In genomic region chr1:137996041-137996440, GRCm38 (mm10) we compare ENCODE assay signal across 24 mouse cellular contexts.
"Had no signal": no experiment of that assay in that cellular context is flagged by ENCODE, and none has a peak within 500 bp of the region (broad histone marks: within the 10 kb centered on the region; RNA-seq: fewer than 3 reads in every experiment).

No protein-coding gene starts in this region.

- ATAC-seq: inflammation-experienced regulatory T-cells, adult 6 months; liver, embryonic 12.5 days had no signal

- H3K27ac ChIP-seq: heart, adult 2 months; heart, embryonic 13.5 days; heart, embryonic 15.5 days; hindbrain, embryonic 13.5 days; hindbrain, embryonic 15.5 days; limb, embryonic 13.5 days; limb, embryonic 15.5 days; liver, embryonic 12.5 days; liver, embryonic 14.5 days had no signal

- H3K9me3 ChIP-seq: heart, embryonic 13.5 days; heart, embryonic 15.5 days; hindbrain, embryonic 13.5 days; hindbrain, embryonic 15.5 days; limb, embryonic 13.5 days; limb, embryonic 15.5 days; liver, embryonic 12.5 days had no signal

- H3K27me3 ChIP-seq: heart, embryonic 13.5 days; heart, embryonic 15.5 days; hindbrain, embryonic 13.5 days; hindbrain, embryonic 15.5 days; limb, embryonic 13.5 days; limb, embryonic 15.5 days; liver, embryonic 12.5 days had no signal

- H3K4me2 ChIP-seq: heart, embryonic 11.5 days; heart, embryonic 13.5 days; heart, embryonic 15.5 days; hindbrain, embryonic 13.5 days; hindbrain, embryonic 15.5 days; limb, embryonic 13.5 days; limb, embryonic 15.5 days; liver, embryonic 12.5 days had no signal

- H3K4me3 ChIP-seq: heart, adult 2 months; heart, embryonic 13.5 days; heart, embryonic 15.5 days; hindbrain, embryonic 13.5 days; hindbrain, embryonic 15.5 days; limb, embryonic 13.5 days; limb, embryonic 15.5 days; liver, embryonic 12.5 days had no signal

- H3K36me3 ChIP-seq: heart, embryonic 13.5 days; heart, embryonic 15.5 days; hindbrain, embryonic 13.5 days; hindbrain, embryonic 15.5 days; limb, embryonic 15.5 days; liver, embryonic 12.5 days had no signal

- H3K9ac ChIP-seq: heart, embryonic 13.5 days; heart, embryonic 15.5 days; hindbrain, embryonic 13.5 days; hindbrain, embryonic 15.5 days; limb, embryonic 13.5 days; limb, embryonic 15.5 days; liver, embryonic 12.5 days; liver, embryonic 14.5 days had no signal

- DNase-seq: gastrocnemius, postnatal 14 days; gastrocnemius, postnatal 36 days; heart, adult 11 months; heart, adult 2 months; heart, postnatal 14 days; heart, postnatal 36 days; kidney, adult 18-20 months; kidney, adult 8-10 months; kidney, postnatal 10 days; kidney, postnatal 25 days; kidney, postnatal 4 days; layer of hippocampus, adult 9-11 months; layer of hippocampus, postnatal 36 days; left cerebral cortex, postnatal 4 days had no signal

- H3K4me1 ChIP-seq: heart, embryonic 15.5 days; hindbrain, embryonic 13.5 days; hindbrain, embryonic 15.5 days; limb, embryonic 15.5 days; liver, embryonic 12.5 days had no signal
